ENCODE assay signal across 16 mouse cellular contexts in the genomic region with DNA sequence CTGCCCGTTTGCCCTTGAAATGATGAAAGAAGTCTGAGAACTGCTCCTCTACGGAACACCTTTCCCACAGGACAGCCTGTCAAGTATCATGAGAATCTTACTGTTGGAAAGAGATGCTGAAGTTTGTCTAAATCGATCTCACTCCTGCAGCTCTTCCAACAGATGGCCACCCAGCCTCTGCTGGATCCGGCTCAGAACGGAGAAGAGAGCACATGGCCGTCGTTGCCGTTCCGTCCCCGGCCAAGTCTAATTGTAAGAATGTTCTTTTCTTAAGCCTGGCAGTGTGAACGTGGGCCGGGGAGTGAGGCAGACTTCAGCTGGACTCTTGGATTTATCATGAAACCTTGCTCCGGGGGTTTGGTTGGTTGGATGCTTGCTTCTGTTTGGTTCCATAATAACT.
DNase-seq lines count a peak whose midpoint lies in the region; ATAC-seq lines count a peak whose summit lies in the region.
"Had no signal": no experiment of that assay in that cellular context is flagged by ENCODE, and none has a peak within 500 bp of the region (broad histone marks: within the 10 kb centered on the region; RNA-seq: fewer than 3 reads in every experiment).

No protein-coding gene starts in this region.

- WGBS in midbrain, embryonic 11.5 days = 93% methylated on average over 13 of the region's 13 CpGs
- 87% methylated on average over 13 of the region's 13 CpGs for WGBS in midbrain, embryonic 14.5 days
- 87% methylated on average over 13 of the region's 13 CpGs for WGBS in intestine, embryonic 16.5 days

- no peak overlapping the region for H3K27ac ChIP-seq in midbrain, embryonic 11.5 days (ENCODE audit: low read depth, low read length)
- H3K27ac ChIP-seq in midbrain, embryonic 14.5 days (replicated peaks; ENCODE audit: low read depth, low read length) = no peak overlapping the region
- no peak overlapping the region for H3K27ac ChIP-seq in intestine, embryonic 16.5 days (ENCODE audit: low read length)
- H3K27ac ChIP-seq: embryonic facial prominence, embryonic 12.5 days; forebrain, embryonic 12.5 days; liver, embryonic 12.5 days; neural tube, embryonic 15.5 days had no signal

- H3K4me1 ChIP-seq in midbrain, embryonic 11.5 days (ENCODE audit: control insufficient read depth, insufficient read depth, low read length) = no peaks in the 10 kb centered on the region
- H3K4me1 ChIP-seq in midbrain, embryonic 14.5 days (ENCODE audit: control insufficient read depth, insufficient read depth, low read length) = no peaks in the 10 kb centered on the region
- no peaks in the 10 kb centered on the region for H3K4me1 ChIP-seq in intestine, embryonic 16.5 days (ENCODE audit: control insufficient read depth, insufficient read depth, low read length)
- H3K4me1 ChIP-seq: embryonic facial prominence, embryonic 12.5 days; forebrain, embryonic 12.5 days; liver, embryonic 12.5 days; neural tube, embryonic 15.5 days had no signal

- H3K4me2 ChIP-seq in midbrain, embryonic 11.5 days = no peak overlapping the region
- H3K4me2 ChIP-seq in midbrain, embryonic 14.5 days (ENCODE audit: low read length) = no peak overlapping the region
- H3K4me2 ChIP-seq in intestine, embryonic 16.5 days (ENCODE audit: low read depth, low read length) = no peak overlapping the region
- H3K4me2 ChIP-seq: embryonic facial prominence, embryonic 12.5 days; forebrain, embryonic 12.5 days; liver, embryonic 12.5 days; neural tube, embryonic 15.5 days had no signal

- H3K9ac ChIP-seq in midbrain, embryonic 11.5 days (ENCODE audit: low read length) = no peak overlapping the region
- H3K9ac ChIP-seq in midbrain, embryonic 14.5 days (replicated peaks; ENCODE audit: low read length) = no peak overlapping the region
- H3K9ac ChIP-seq in intestine, embryonic 16.5 days (ENCODE audit: low read depth, low read length) = no peak overlapping the region
- H3K9ac ChIP-seq: embryonic facial prominence, embryonic 12.5 days; forebrain, embryonic 12.5 days; liver, embryonic 12.5 days; neural tube, embryonic 15.5 days had no signal

- H3K27me3 ChIP-seq in midbrain, embryonic 11.5 days (ENCODE audit: control insufficient read depth, insufficient read depth, low read length) = no peaks in the 10 kb centered on the region
- no peaks in the 10 kb centered on the region for H3K27me3 ChIP-seq in midbrain, embryonic 14.5 days (ENCODE audit: control insufficient read depth, insufficient read depth, low read length)
- H3K27me3 ChIP-seq in intestine, embryonic 16.5 days (replicated peaks; ENCODE audit: control insufficient read depth, insufficient read depth, low read length) = no peaks in the 10 kb centered on the region
- H3K27me3 ChIP-seq: embryonic facial prominence, embryonic 12.5 days; forebrain, embryonic 12.5 days; liver, embryonic 12.5 days; neural tube, embryonic 15.5 days had no signal

- H3K9me3 ChIP-seq in midbrain, embryonic 11.5 days (ENCODE audit: control insufficient read depth, low read length) = no peaks in the 10 kb centered on the region; the same call in 1 of the 2 replicates
- H3K9me3 ChIP-seq in midbrain, embryonic 14.5 days (ENCODE audit: control insufficient read depth, low read length) = no peaks in the 10 kb centered on the region
- no peaks in the 10 kb centered on the region for H3K9me3 ChIP-seq in intestine, embryonic 16.5 days (ENCODE audit: control insufficient read depth, low read length)
- H3K9me3 ChIP-seq: embryonic facial prominence, embryonic 12.5 days; forebrain, embryonic 12.5 days; liver, embryonic 12.5 days; neural tube, embryonic 15.5 days had no signal

- intact Hi-C loops in left cerebral cortex, postnatal 25 days (cut with DNase I) = loop anchor here (5.0 kb wide), 1 partner anchor 160 kb away; no protein-coding TSS in a partner anchor

- ATAC-seq in midbrain, embryonic 11.5 days (ENCODE audit: low FRiP score) = no peak
- ATAC-seq in midbrain, embryonic 14.5 days (ENCODE audit: low FRiP score, low TSS enrichment) = no peak
- no peak for ATAC-seq in megakaryocyte, adult 5-6 weeks (ENCODE audit: poor library complexity, severe bottlenecking)
- ATAC-seq in intestine, embryonic 16.5 days = no peak
- ATAC-seq: hindbrain, embryonic 16.5 days; liver, embryonic 12.5 days had no signal

- no peaks in the 10 kb centered on the region for H3K36me3 ChIP-seq in midbrain, embryonic 11.5 days (ENCODE audit: control insufficient read depth, insufficient read depth, low read length)
- no peaks in the 10 kb centered on the region for H3K36me3 ChIP-seq in midbrain, embryonic 14.5 days (ENCODE audit: control insufficient read depth, insufficient read depth, low read length)
- H3K36me3 ChIP-seq in intestine, embryonic 16.5 days (ENCODE audit: control insufficient read depth, insufficient read depth, low read length) = no peaks in the 10 kb centered on the region
- H3K36me3 ChIP-seq: embryonic facial prominence, embryonic 12.5 days; forebrain, embryonic 12.5 days; liver, embryonic 12.5 days; neural tube, embryonic 15.5 days had no signal

- H3K4me3 ChIP-seq in midbrain, embryonic 11.5 days (ENCODE audit: low read depth, low read length) = no peak overlapping the region
- no peak overlapping the region for H3K4me3 ChIP-seq in midbrain, embryonic 14.5 days (replicated peaks; ENCODE audit: low read depth, low read length)
- no peak overlapping the region for H3K4me3 ChIP-seq in intestine, embryonic 16.5 days (ENCODE audit: low read length)
- H3K4me3 ChIP-seq: embryonic facial prominence, embryonic 12.5 days; forebrain, embryonic 12.5 days; liver, embryonic 12.5 days; neural tube, embryonic 15.5 days had no signal

- DNase-seq in midbrain, embryonic 11.5 days (ENCODE audit: low spot score, missing footprints) = peak; percentile 64
- no peak for DNase-seq in midbrain, embryonic 14.5 days
- DNase-seq in layer of hippocampus, adult 9-11 months = peak; percentile 74
- DNase-seq in left cerebral cortex, postnatal 25 days (ENCODE audit: low spot score in 2 of 2) = peak; percentile 35 to 88
- no peak for DNase-seq in urinary bladder, postnatal 10 days (ENCODE audit: low spot score)
- DNase-seq: adrenal gland, postnatal 14 days; cerebellum, adult 11-12 months; kidney, postnatal 14 days; lung, postnatal 4 days had no signal

Comparison
In these comparisons a context has a peak if more than half of its experiments do, and no peak if none do; other contexts are left out.
1. DNase-seq: peak in midbrain, embryonic 11.5 days (single experiment), layer of hippocampus, adult 9-11 months (single experiment) and left cerebral cortex, postnatal 25 days (2 of 2); none in midbrain, embryonic 14.5 days (single experiment) and urinary bladder, postnatal 10 days (single experiment).